Mouse (Mus musculus): ENCODE measurements at regions not wholly inside any gene's neighbourhood (a gene's known extent, or its start where the extent isn't known, plus 50 kb on each side); places are given as distances from the start of the nearest gene placed in this dataset.

GRCm38 (mm10) chr17:88116321-88116720 lies 51.2 kb upstream of the Fbxo11 start:
- in situ Hi-C loops (cut with MboI) = no loop called here

GRCm38 (mm10) chr17:88118714-88119113 lies 53.6 kb upstream of the Fbxo11 start:
- in situ Hi-C loops (cut with MboI) = no loop called here

- in situ Hi-C loops (cut with MboI) = no loop called here
These were observed 58.6 kb upstream of the Fbxo11 start for GRCm38 (mm10) chr17:88123711-88124110.

- in situ Hi-C loops (cut with MboI) = no loop called here
These were observed 62.0 kb upstream of the Fbxo11 start for GRCm38 (mm10) chr17:88127126-88127525.

- in situ Hi-C loops (cut with MboI) = no loop called here
These were observed 66.2 kb upstream of the Fbxo11 start for GRCm38 (mm10) chr17:88131297-88131696.

- in situ Hi-C loops (cut with MboI) = no loop called here
These were observed 66.9 kb upstream of the Fbxo11 start for GRCm38 (mm10) chr17:88131980-88132379.

- in situ Hi-C loops (cut with MboI) = no loop called here
These were observed 67.7 kb upstream of the Fbxo11 start for GRCm38 (mm10) chr17:88132601-88133346.

GRCm38 (mm10) chr17:88134546-88134945 lies 69.5 kb upstream of the Fbxo11 start:
- in situ Hi-C loops (cut with MboI) = no loop called here

- in situ Hi-C loops (cut with MboI) = no loop called here
These were observed 76.4 kb upstream of the Fbxo11 start for GRCm38 (mm10) chr17:88141538-88141937.

- in situ Hi-C loops (cut with MboI) = no loop called here
These were observed 76.9 kb upstream of the Fbxo11 start for GRCm38 (mm10) chr17:88142003-88142402.

GRCm38 (mm10) chr17:88142809-88143208 lies 77.7 kb upstream of the Fbxo11 start:
- in situ Hi-C loops (cut with MboI) = no loop called here

GRCm38 (mm10) chr17:88143378-88143943 lies 78.4 kb upstream of the Fbxo11 start:
- in situ Hi-C loops (cut with MboI) = no loop called here

GRCm38 (mm10) chr17:88158550-88158949 lies 93.5 kb upstream of the Fbxo11 start:
- in situ Hi-C loops (cut with MboI) = no loop called here

- in situ Hi-C loops (cut with MboI) = no loop called here
These were observed 94.1 kb upstream of the Fbxo11 start for GRCm38 (mm10) chr17:88159212-88159668.

GRCm38 (mm10) chr17:88159851-88160676 lies 95.0 kb upstream of the Fbxo11 start:
- in situ Hi-C loops (cut with MboI) = no loop called here

- in situ Hi-C loops (cut with MboI) = no loop called here
These were observed 95.5 kb upstream of the Fbxo11 start for GRCm38 (mm10) chr17:88160677-88161001.

GRCm38 (mm10) chr17:88161766-88162165 lies 96.7 kb upstream of the Fbxo11 start:
- in situ Hi-C loops (cut with MboI) = no loop called here

- in situ Hi-C loops (cut with MboI) = no loop called here
These were observed 99.7 kb upstream of the Fbxo11 start for GRCm38 (mm10) chr17:88164805-88165204.

- in situ Hi-C loops (cut with MboI) = no loop called here
These were observed 100.7 kb upstream of the Fbxo11 start for GRCm38 (mm10) chr17:88165811-88166210.

- in situ Hi-C loops (cut with MboI) = no loop called here
These were observed 103.4 kb upstream of the Fbxo11 start for GRCm38 (mm10) chr17:88168262-88169096.

GRCm38 (mm10) chr17:88171606-88172005 lies 106.5 kb upstream of the Fbxo11 start:
- in situ Hi-C loops (cut with MboI) = no loop called here

All from mature B cell (primary cell).